Comparison of ENCODE assay signal across 16 mouse cellular contexts in genomic region chr10:60731742-60732141, GRCm38 (mm10). TPM values are rescaled to one million over a fixed set of nuclear protein-coding genes. Genes with fewer than 3 reads are reported as not detected.
DNase-seq lines count a peak whose midpoint lies in the region; ATAC-seq and TF ChIP-seq lines count a peak whose summit lies in the region.
"Had no signal": no experiment of that assay in that cellular context is flagged by ENCODE, and none has a peak within 500 bp of the region (broad histone marks: within the 10 kb centered on the region; RNA-seq: fewer than 3 reads in every experiment).

No protein-coding gene starts in this region.

- H3K4me2 ChIP-seq in forebrain, embryonic 16.5 days (ENCODE audit: low read length), result no peak overlapping the region
- H3K4me2 ChIP-seq in hindbrain, postnatal 0 days (ENCODE audit: low read depth, low read length), result no peak overlapping the region
- no peak overlapping the region for H3K4me2 ChIP-seq in neural tube, embryonic 14.5 days (ENCODE audit: low read depth, low read length)
- H3K4me2 ChIP-seq in kidney, embryonic 15.5 days, result no peak overlapping the region
- H3K4me2 ChIP-seq in intestine, embryonic 16.5 days (ENCODE audit: low read depth, low read length), result no peak overlapping the region
- H3K4me2 ChIP-seq: heart, embryonic 13.5 days; limb, embryonic 15.5 days had no signal

- no peak overlapping the region for H3K4me3 ChIP-seq in forebrain, embryonic 16.5 days (replicated peaks; ENCODE audit: low read length)
- no peak overlapping the region for H3K4me3 ChIP-seq in hindbrain, postnatal 0 days (ENCODE audit: low read length)
- no peak overlapping the region for H3K4me3 ChIP-seq in neural tube, embryonic 14.5 days (ENCODE audit: low read depth, low read length)
- H3K4me3 ChIP-seq in kidney, embryonic 15.5 days (replicated peaks), result no peak overlapping the region
- H3K4me3 ChIP-seq in intestine, embryonic 16.5 days (ENCODE audit: low read length), result no peak overlapping the region
- H3K4me3 ChIP-seq: heart, embryonic 13.5 days; limb, embryonic 15.5 days had no signal

- H3K27ac ChIP-seq in forebrain, embryonic 16.5 days (ENCODE audit: low read length), result peak overlapping the region; percentile 26; the same call in 1 of the 2 replicates
- H3K27ac ChIP-seq in hindbrain, postnatal 0 days, result peak overlapping the region; percentile 66; the same call in 1 of the 2 replicates
- peak overlapping the region; percentile 23; the same call in 1 of the 2 replicates for H3K27ac ChIP-seq in neural tube, embryonic 14.5 days (ENCODE audit: low read depth, low read length)
- H3K27ac ChIP-seq in kidney, embryonic 15.5 days, result no peak overlapping the region
- H3K27ac ChIP-seq in intestine, embryonic 16.5 days (ENCODE audit: low read length), result no peak overlapping the region
- H3K27ac ChIP-seq: heart, embryonic 13.5 days; kidney, postnatal 0 days; limb, embryonic 15.5 days had no signal

- DNase-seq in left cerebral cortex, postnatal 14 days (ENCODE audit: low spot score in 2 of 2), result peak; percentile 15 to 71
- no peak for DNase-seq in left cerebral cortex, adult 8-10 months (ENCODE audit: low spot score in 2 of 2)
- DNase-seq in hindbrain, postnatal 0 days (ENCODE audit: low spot score), result peak; percentile 16
- DNase-seq in right cerebral cortex, postnatal 36 days (ENCODE audit: low spot score in 2 of 2), result no peak
- DNase-seq: B cell, adult 2 months; lung, adult 2 months; lung, postnatal 4 days; right cerebral cortex, postnatal 14 days had no signal

- peaks cover 2% of the 10 kb centered on the region; the same call in 1 of the 2 replicates for H3K36me3 ChIP-seq in forebrain, embryonic 16.5 days (ENCODE audit: control insufficient read depth, insufficient read depth)
- H3K36me3 ChIP-seq in hindbrain, postnatal 0 days (ENCODE audit: insufficient read depth, low read length), result no peaks in the 10 kb centered on the region
- no peaks in the 10 kb centered on the region for H3K36me3 ChIP-seq in neural tube, embryonic 14.5 days (ENCODE audit: control insufficient read depth, insufficient read depth, low read length)
- H3K36me3 ChIP-seq in kidney, embryonic 15.5 days, result no peaks in the 10 kb centered on the region
- H3K36me3 ChIP-seq in intestine, embryonic 16.5 days (ENCODE audit: control insufficient read depth, insufficient read depth, low read length), result no peaks in the 10 kb centered on the region
- H3K36me3 ChIP-seq: heart, embryonic 13.5 days had no signal

- no peak for TF ChIP-seq CTCF in hindbrain, postnatal 0 days (IDR thresholded peaks at IDR 0.05; ENCODE audit: low read depth)

- ATAC-seq in forebrain, embryonic 16.5 days, result peak; percentile 48; the same call in 1 of the 2 replicates
- ATAC-seq in hindbrain, postnatal 0 days, result no peak
- ATAC-seq in neural tube, embryonic 14.5 days (ENCODE audit: low read depth), result no peak
- ATAC-seq in kidney, embryonic 15.5 days (replicated peaks; ENCODE audit: low FRiP score), result no peak
- ATAC-seq in intestine, embryonic 16.5 days, result no peak
- ATAC-seq: inflammation-experienced regulatory T-cells, adult 6 months had no signal

- no peaks in the 10 kb centered on the region for H3K9me3 ChIP-seq in forebrain, embryonic 16.5 days (ENCODE audit: control insufficient read depth, low read length)
- H3K9me3 ChIP-seq in hindbrain, postnatal 0 days (ENCODE audit: low read length), result no peaks in the 10 kb centered on the region
- H3K9me3 ChIP-seq in neural tube, embryonic 14.5 days (ENCODE audit: control insufficient read depth, low read length), result no peaks in the 10 kb centered on the region
- H3K9me3 ChIP-seq in kidney, embryonic 15.5 days (replicated peaks), result no peaks in the 10 kb centered on the region
- no peaks in the 10 kb centered on the region for H3K9me3 ChIP-seq in intestine, embryonic 16.5 days (ENCODE audit: control insufficient read depth, low read length)
- H3K9me3 ChIP-seq: heart, embryonic 13.5 days; limb, embryonic 15.5 days had no signal

- no peaks in the 10 kb centered on the region for H3K27me3 ChIP-seq in forebrain, embryonic 16.5 days (replicated peaks; ENCODE audit: control insufficient read depth, insufficient read depth, low read length)
- no peaks in the 10 kb centered on the region for H3K27me3 ChIP-seq in hindbrain, postnatal 0 days (ENCODE audit: insufficient read depth, low read length)
- H3K27me3 ChIP-seq in neural tube, embryonic 14.5 days (ENCODE audit: control insufficient read depth, insufficient read depth, low read length), result no peaks in the 10 kb centered on the region
- no peaks in the 10 kb centered on the region for H3K27me3 ChIP-seq in kidney, embryonic 15.5 days
- H3K27me3 ChIP-seq in intestine, embryonic 16.5 days (replicated peaks; ENCODE audit: control insufficient read depth, insufficient read depth, low read length), result no peaks in the 10 kb centered on the region
- H3K27me3 ChIP-seq: heart, embryonic 13.5 days; limb, embryonic 15.5 days had no signal

- H3K9ac ChIP-seq in forebrain, embryonic 16.5 days (replicated peaks; ENCODE audit: low read depth, low read length), result peak overlapping the region; percentile 36; the same call in 1 of the 2 replicates
- 0 out of 2 replicates have a peak overlapping the region, but pooled peaks have one; percentile 17 for H3K9ac ChIP-seq in hindbrain, postnatal 0 days (replicated peaks; ENCODE audit: low read length)
- no peak overlapping the region for H3K9ac ChIP-seq in neural tube, embryonic 14.5 days (replicated peaks; ENCODE audit: low read depth, low read length)
- no peak overlapping the region for H3K9ac ChIP-seq in kidney, embryonic 15.5 days
- H3K9ac ChIP-seq in intestine, embryonic 16.5 days (ENCODE audit: low read depth, low read length), result no peak overlapping the region
- H3K9ac ChIP-seq: heart, embryonic 13.5 days; limb, embryonic 15.5 days had no signal

- H3K4me1 ChIP-seq in forebrain, embryonic 16.5 days (replicated peaks; ENCODE audit: control insufficient read depth, insufficient read depth, low read length), result peaks cover 16% of the 10 kb centered on the region
- H3K4me1 ChIP-seq in hindbrain, postnatal 0 days (ENCODE audit: insufficient read depth, low read length), result peaks cover 6% of the 10 kb centered on the region; the same call in 1 of the 2 replicates
- H3K4me1 ChIP-seq in neural tube, embryonic 14.5 days (ENCODE audit: control insufficient read depth, insufficient read depth, low read length), result 0 out of 2 replicates have a peak, but pooled peaks cover 3% of the 10 kb centered on the region
- H3K4me1 ChIP-seq in kidney, embryonic 15.5 days, result peaks cover 12% of the 10 kb centered on the region
- peaks cover 6% of the 10 kb centered on the region; the same call in 1 of the 2 replicates for H3K4me1 ChIP-seq in intestine, embryonic 16.5 days (ENCODE audit: control insufficient read depth, insufficient read depth, low read length)

- intact Hi-C loops in left cerebral cortex, postnatal 14 days (cut with DNase I), result no loop called here

- 5% methylated on average over 5 of the region's 5 CpGs for WGBS in forebrain, embryonic 16.5 days
- WGBS in hindbrain, postnatal 0 days, result 28% methylated on average over 5 of the region's 5 CpGs
- 45% methylated on average over 5 of the region's 5 CpGs for WGBS in neural tube, embryonic 14.5 days
- WGBS in kidney, embryonic 15.5 days, result 56% methylated on average over 5 of the region's 5 CpGs
- 32% methylated on average over 5 of the region's 5 CpGs for WGBS in intestine, embryonic 16.5 days

RNA-seq across cellular contexts. Expression of gene Slc29a3, which starts 20.9 kb away (rescaled TPM):
- 10 to 100 TPM; 16.6 to 17.2 TPM for total RNA-seq in left cerebral cortex, postnatal 14 days (2021)
- total RNA-seq in left cerebral cortex, adult 8-10 months (2022), result 10 to 100 TPM; 13.6 to 19.6 (median 16.8) TPM
- polyA plus RNA-seq in forebrain, embryonic 16.5 days (2015; fragmentation: Nextera tagmentation; extraction: Ambion mirVana), result 13.0 and 13.4 TPM in 2 replicates
- total RNA-seq in hindbrain, postnatal 0 days (2014; rRNA removed), result 8.5 and 10.0 TPM in 2 replicates
- 9.1 and 9.3 TPM in 2 replicates for polyA plus RNA-seq in hindbrain, postnatal 0 days (2015; fragmentation: Nextera tagmentation; extraction: Ambion mirVana)
- 9.3 and 9.5 TPM in 2 replicates for polyA plus RNA-seq in neural tube, embryonic 14.5 days (2014; fragmentation: Nextera tagmentation; extraction: Ambion mirVana)
- 13.4 and 15.5 TPM in 2 replicates for polyA plus RNA-seq in kidney, embryonic 15.5 days (2015; fragmentation: Nextera tagmentation; extraction: Ambion mirVana)
- polyA plus RNA-seq in intestine, embryonic 16.5 days (2015; fragmentation: Nextera tagmentation; extraction: Ambion mirVana), result 7.6 and 8.2 TPM in 2 replicates

RNA-seq across cellular contexts. Expression of gene Cdh23, which starts 35.5 kb away (rescaled TPM):
- total RNA-seq in left cerebral cortex, postnatal 14 days (2021), result 1 to 10 TPM; 1.5 to 2.0 TPM
- 1 to 10 TPM; 2.0 to 5.3 (median 4.2) TPM for total RNA-seq in left cerebral cortex, adult 8-10 months (2022)
- 1.2 and 2.7 TPM in 2 replicates for polyA plus RNA-seq in forebrain, embryonic 16.5 days (2015; fragmentation: Nextera tagmentation; extraction: Ambion mirVana)
- total RNA-seq in hindbrain, postnatal 0 days (2014; rRNA removed), result 20.6 and 31.8 TPM in 2 replicates
- 3.5 and 4.0 TPM in 2 replicates for polyA plus RNA-seq in hindbrain, postnatal 0 days (2015; fragmentation: Nextera tagmentation; extraction: Ambion mirVana)
- 6.0 and 15.4 TPM in 2 replicates for polyA plus RNA-seq in neural tube, embryonic 14.5 days (2014; fragmentation: Nextera tagmentation; extraction: Ambion mirVana)
- 0.62 and 0.66 TPM in 2 replicates for polyA plus RNA-seq in kidney, embryonic 15.5 days (2015; fragmentation: Nextera tagmentation; extraction: Ambion mirVana)
- polyA plus RNA-seq in intestine, embryonic 16.5 days (2015; fragmentation: Nextera tagmentation; extraction: Ambion mirVana), result 0.33 and 0.67 TPM in 2 replicates

Comparison
In these comparisons a context has a peak if more than half of its experiments do, and no peak if none do; other contexts are left out.
1. DNase-seq: peak in left cerebral cortex, postnatal 14 days (2 of 2) and hindbrain, postnatal 0 days (single experiment); none in left cerebral cortex, adult 8-10 months (0 of 2) and right cerebral cortex, postnatal 36 days (0 of 2).
2. H3K27ac ChIP-seq: peak in forebrain, embryonic 16.5 days (single experiment), hindbrain, postnatal 0 days (single experiment) and neural tube, embryonic 14.5 days (single experiment); none in kidney, embryonic 15.5 days (single experiment) and intestine, embryonic 16.5 days (single experiment).
3. H3K9ac ChIP-seq: peak in forebrain, embryonic 16.5 days (single experiment) and hindbrain, postnatal 0 days (single experiment); none in neural tube, embryonic 14.5 days (single experiment), kidney, embryonic 15.5 days (single experiment) and intestine, embryonic 16.5 days (single experiment).